Mouse (Mus musculus) MEL-GATA-1-ER (cell line): ENCODE data around the gene Crp.

Experiments
- DNase-seq: peaks from one replicate; pipeline ENCODE4 v3.0.0-alpha.2; 2012; ENCODE audit warnings: low read depth; ENCODE audit errors: extremely low read depth

The Crp gene

DNA sequence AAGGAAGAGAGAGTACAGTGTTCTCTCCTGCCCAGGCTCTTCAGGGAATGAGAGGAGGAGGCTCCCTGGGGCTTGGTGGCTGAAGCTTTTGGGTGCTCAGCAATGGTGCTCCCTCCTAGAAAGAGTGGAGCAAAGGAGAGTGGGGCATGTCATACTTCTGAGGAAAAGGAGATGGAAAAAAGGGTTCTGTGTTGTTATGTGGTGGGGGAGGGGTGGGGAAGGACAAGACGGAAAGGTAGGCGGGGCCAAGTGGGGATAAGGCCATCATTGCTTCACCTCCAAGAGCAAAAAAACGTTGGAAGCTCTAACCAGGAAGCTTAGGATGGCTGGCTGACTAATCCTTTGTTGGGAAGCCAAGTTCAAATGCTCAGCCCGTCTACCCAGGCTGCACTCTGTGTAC is 14.1 kb downstream of the Crp start:
- DNase-seq = no peak

DNA sequence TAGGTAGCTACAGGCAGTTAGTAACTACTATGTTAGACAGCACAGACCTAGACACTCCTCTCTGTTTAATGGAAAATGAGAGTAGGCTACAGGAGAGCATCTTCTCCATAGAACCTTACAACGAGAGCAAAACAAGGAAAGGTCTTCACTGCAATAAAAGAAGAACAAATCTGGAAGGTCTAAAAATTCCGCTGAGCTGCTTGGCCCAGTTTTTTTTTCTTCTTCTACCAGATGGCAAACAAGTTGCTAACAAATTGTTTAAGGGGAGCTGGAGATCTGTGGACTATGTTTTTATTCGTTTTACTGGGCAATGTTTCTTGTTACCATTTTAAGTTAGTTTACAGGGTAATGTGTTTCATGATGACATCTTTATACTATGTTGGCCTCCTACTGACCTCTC is 53.4 kb downstream of the Crp start:
- DNase-seq = no peak

DNA sequence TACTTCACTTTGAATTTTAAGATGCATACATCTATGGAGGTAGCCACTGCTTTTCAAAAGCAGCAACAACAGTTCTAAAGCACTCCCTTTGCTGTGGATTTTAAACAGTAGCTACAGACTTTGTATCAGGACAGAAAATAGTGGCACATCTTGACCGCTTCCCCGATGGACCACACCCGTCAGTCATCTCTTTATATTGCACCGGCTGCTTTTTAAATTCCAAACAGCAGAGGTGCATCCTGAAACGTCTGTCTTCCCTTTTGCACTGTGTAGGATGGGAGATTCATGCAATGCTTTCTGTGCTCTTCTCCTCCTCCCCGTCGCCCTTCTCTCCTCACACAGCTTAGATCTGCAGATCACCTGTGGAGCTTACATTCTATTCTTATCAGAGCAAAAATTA is 57.3 kb downstream of the Crp start:
- DNase-seq = no peak

DNA sequence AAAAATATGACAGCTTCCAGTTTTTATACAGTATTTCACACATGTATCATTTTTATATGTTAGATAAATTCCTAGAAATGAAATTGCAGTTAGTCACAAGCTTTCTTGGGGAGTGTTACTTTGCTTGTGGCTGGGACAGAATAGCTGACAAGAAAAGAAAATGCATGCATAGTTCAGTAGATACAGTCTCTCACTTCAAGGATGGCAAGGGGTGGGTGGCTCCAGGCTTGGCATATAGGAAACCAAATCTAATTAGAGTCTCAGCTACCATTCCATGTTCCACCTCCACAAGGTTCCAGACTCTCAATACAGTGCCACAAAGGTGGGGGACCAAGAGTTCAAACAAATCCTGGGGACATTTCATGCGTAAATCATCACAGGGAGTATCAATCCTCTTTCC is 61.7 kb downstream of the Crp start:
- no peak for DNase-seq

DNA sequence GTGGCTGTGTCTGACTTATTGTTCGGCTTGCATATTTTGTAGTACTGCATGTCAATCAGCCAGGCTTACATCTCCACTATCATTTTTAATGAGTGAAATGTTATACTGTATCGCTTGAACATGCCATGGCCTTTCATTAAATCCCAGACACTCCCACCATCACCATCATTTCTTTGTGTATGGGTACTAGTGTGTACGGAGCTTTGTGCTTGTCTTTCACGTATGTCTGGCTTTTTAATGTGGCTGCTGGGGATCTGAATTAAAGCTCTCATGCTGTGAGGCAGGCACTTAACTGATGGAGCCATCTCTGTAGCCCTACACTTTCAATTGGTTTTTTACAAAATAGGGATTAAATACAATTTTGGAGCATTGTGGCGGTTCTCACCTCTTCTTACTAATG is 81.3 kb downstream of the Crp start:
- DNase-seq = no peak

DNA sequence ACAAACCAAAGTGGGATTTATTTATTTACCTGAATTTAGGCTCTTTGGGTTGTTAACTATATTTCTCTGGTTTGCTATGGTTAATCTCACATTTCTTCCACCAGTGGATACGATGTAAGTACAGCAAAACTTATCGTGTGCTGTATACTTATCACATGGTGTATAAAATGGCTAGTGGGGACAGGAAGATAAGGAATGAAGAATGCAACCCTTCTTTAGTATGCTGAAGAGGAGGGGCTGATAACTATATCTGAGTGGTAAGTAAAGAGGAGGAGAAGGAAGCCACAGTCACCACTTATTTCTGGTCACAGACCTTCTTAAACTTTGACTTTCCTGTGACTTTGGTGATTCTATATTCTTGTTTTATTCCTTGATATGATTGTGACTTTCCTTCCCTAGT is 87.5 kb downstream of the Crp start:
- no peak for DNase-seq

DNA sequence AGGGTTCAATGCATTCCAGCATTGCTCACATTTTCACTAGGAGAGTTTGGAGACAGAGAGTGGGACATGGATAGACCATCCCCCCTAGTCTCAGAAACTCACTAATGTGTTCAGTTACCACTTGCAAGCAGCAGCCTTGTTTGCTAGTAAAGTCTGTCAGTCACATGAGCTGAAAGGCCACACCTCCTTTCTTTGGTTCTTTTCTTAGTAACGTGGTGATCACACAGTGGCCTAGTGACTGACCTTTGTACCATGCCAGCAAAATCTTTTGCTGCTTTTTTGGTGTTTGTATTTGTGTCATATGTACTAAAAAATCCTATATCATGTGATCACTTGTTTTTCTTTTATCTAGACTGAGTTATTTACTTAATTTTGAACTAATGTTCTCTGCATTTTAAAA is 88.0 kb downstream of the Crp start:
- no peak for DNase-seq

DNA sequence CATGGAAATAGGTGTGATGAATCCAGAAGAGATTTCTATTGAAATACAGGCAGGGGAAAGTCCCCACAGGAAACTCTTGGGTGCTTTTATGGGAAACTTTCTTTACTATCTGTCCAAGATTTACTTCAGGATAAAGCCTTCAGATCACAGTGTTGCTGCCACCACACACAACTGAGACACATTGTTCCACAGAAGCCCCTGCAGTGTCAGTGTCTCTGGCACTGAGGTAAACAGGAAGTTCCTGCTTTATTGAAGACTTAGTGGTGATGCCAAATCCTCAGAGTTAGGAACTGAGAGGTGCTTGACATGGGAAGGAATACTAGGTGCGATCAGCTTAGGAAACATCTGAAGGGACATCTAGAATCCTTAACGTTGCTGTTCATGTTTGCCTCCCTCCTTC is 131.1 kb downstream of the Crp start:
- no peak for DNase-seq

DNA sequence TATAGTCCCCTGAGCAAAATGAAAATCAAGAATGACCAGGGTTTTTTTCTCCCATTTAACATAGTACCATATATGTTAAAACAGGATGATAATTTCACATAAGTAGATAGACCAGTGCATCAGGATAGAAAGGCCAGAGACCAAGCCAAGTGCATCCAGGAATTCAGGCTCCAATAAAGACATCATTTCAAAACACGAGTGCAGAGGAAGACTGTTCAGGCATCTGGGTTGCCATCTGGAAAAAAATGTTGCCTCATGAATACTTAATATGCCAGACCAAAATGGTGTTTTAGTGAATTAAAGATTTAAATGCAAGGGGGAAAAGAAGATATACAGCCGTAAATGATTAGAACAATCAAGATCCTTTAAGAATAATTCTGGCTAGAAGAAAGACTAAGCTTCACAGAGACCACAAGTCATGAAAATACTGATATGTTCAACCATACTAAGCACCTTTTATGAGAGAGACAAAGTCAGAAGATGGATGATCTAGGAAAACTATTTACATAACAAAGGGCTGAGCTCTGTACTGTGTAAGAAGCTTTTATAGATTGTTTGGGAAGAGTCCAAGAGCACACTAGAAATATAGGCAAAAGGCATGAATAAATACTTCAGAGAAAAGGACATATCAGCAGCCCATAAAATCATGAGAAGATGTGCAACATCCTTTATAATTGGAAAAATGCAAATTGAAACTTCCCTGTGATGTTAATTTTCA is 149.3 kb downstream of the Crp start:
- no peak for DNase-seq

DNA sequence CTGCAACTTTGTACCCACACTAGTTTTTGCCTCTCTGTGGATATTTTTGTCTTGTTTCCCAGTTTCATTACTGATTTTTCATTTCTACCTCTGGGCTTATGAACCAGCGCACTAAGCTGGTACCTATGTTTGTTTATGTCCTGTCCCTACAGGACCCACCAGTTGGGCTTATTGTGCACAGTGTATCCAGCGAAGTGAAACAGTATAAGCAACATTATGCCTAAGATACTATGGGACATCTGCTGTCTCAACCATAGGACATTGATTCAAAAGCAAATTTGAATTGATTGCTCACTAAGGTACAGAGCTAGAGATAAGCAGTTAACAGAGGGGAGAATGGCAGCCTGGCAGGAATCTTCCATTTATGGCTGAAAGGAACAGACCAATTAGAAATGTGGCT is 150.3 kb downstream of the Crp start:
- DNase-seq = no peak

DNA sequence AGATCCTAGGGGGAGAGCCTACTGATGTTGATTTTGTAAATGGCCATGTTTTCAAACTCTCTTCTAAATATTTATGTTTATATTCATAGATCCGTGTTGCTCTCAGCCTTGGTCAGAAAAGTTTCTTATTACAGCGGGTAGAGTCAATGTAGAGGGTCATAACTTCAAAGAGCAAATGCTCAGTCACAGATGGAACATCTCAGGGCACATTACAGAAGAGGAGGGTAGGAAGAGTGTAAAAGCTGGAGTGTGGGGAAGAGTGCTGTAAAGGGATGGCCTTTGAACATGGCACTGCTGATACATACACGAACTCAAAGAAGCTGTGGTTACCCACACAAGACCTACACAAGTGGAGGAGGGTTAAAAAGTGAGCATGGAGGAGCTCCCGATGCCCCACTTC is 177.4 kb downstream of the Crp start:
- no peak for DNase-seq

DNA sequence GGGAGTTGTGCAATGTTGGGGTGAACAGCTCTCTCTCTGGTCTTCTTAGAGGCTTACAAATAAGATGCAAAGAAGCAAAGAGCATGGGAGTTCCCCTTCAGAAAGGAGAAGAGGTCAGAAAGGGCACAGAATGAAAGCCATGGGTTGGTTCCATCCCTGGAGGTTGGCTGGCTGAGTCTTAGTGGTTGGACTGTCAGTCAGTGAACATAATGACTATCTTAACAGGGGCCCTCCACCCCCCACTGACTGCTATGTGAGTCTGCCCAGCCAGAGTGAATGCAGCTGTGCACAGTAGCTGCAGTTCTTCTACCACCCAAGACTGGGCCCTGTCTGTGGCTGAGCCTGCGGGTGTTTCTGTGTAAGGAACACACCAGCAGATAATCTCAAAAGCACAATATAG is 178.8 kb downstream of the Crp start:
- DNase-seq = no peak
